Mouse (Mus musculus): ENCODE results near the gene Psmb8.

DNA sequence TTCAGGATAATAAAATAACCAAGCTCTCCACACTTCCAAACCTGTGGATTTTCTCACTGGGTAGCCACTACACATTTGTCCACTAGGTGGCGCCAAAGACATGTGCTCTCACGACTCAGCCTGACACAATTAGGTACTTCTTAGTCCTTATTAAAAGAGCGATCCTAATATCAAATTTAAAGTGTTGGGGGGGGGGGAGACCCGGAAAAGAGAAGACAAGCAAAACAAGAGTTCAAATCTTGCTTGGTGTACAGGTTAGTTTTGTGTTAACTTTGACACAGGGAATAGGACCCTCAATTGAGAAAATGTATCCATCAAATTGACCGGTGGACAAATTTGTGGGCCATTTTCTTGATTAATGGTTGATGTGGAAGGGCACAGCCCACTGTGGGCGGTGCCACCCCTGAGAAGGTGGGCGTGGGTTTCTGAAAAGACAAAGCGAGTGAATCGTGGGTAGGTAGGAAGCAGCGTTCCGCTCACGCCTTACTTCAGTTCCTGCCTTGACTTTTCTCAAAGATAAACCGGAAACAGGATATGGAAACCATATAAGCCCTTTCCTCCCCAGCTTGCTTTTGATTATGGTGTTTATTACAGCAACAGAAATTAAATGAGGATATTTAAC is 26.5 kb upstream of the Psmb8 start:
- no peak for TF ChIP-seq CTCF (IDR thresholded peaks at IDR 0.05; ENCODE audit: borderline replicate concordance, control insufficient read depth, extremely low read depth, insufficient read depth, low read length, poor library complexity)
- no peak for TF ChIP-seq POLR2A (IDR thresholded peaks at IDR 0.05; ENCODE audit: control insufficient read depth, extremely low read depth, insufficient read depth, low read length, poor library complexity)

Data from thymus, adult 2 months (tissue).